Mouse (Mus musculus) intestine, embryonic 16.5 days (tissue): ENCODE data around the gene Pcbp3. TPM values are rescaled to one million over a fixed set of nuclear protein-coding genes. Genes with fewer than 3 reads are reported as not detected.

Experiments used
- polyA plus RNA-seq: library from polyadenylated mRNA; unstranded; fragments of >200 nt; fragmentation: Nextera tagmentation; extraction: Ambion mirVana; gene quantifications from 2 replicates; pipeline ENCODE4 v1.2.1, GENCODE M21; 2015

Pcbp3 gene
- polyA plus RNA-seq, 1 experiment from 2014 or later: 44.1 TPM

Other genes with a start within 250 kb of the Pcbp3 start
- gene Col6a1, start 235.7 kb downstream of the Pcbp3 start, polyA plus RNA-seq: 327 and 341 TPM in 2 replicates
- gene Slc19a1, start 70.4 kb upstream of the Pcbp3 start, polyA plus RNA-seq: 65.3 and 73.7 TPM in 2 replicates
- gene Col18a1, start 204.7 kb upstream of the Pcbp3 start, polyA plus RNA-seq: 48.6 and 54.3 TPM in 2 replicates